Mouse (Mus musculus) neural tube, embryonic 11.5 days (tissue): ENCODE results near the gene Galntl5. TPM values are rescaled to one million over a fixed set of nuclear protein-coding genes. Genes with fewer than 3 reads are reported as not detected.
A peak's percentile ranks its signal among the peaks of the same experiment; 100 is the strongest.
"Not testable (repeated sequence)": the region's sequence is repeated elsewhere in the genome, so short reads cannot be mapped to it uniquely, and the experiment has no call there.

ENCODE experiments used
- ATAC-seq: fragments of 200-750 bp; cut with Nextera tagmentation; 2 replicates; pipeline ENCODE4 v1.8.0; 2017; ENCODE audit warnings: moderate number of reproducible peaks, mild to moderate bottlenecking, moderate TSS enrichment, moderate library complexity; ENCODE audit not compliant: insufficient read depth, low FRiP score, low TSS enrichment
- DNase-seq: peaks from one replicate; pipeline ENCODE4 v3.0.0-alpha.2; 2015; ENCODE audit warnings: low spot score
- H3K27ac ChIP-seq: fragments of 300-500 bp; sonication (generic); 2 replicates; pipeline ENCODE4 v1.5.1; 2014; ENCODE audit warnings: low read depth, mild to moderate bottlenecking, low read length
- H3K27me3 ChIP-seq: fragments of 300-500 bp; sonication (generic); 2 replicates; pipeline ENCODE4 v1.6.1; 2014; ENCODE audit warnings: mild to moderate bottlenecking, low read length, mixed read lengths; ENCODE audit not compliant: control insufficient read depth, insufficient read depth
- H3K36me3 ChIP-seq: fragments of 300-500 bp; sonication (generic); 2 replicates; pipeline ENCODE4 v1.6.1; 2014; ENCODE audit warnings: mild to moderate bottlenecking, low read length, moderate library complexity, mixed read lengths; ENCODE audit not compliant: control insufficient read depth, insufficient read depth
- H3K4me1 ChIP-seq: fragments of 300-500 bp; sonication (generic); 2 replicates; pipeline ENCODE4 v1.6.1; 2014; ENCODE audit warnings: low read length, mixed read lengths; ENCODE audit not compliant: control insufficient read depth, insufficient read depth
- H3K4me2 ChIP-seq: fragments of 300-500 bp; sonication (generic); 2 replicates; pipeline ENCODE4 v1.6.1; 2014; ENCODE audit warnings: low read depth, mild to moderate bottlenecking, moderate library complexity
- H3K4me3 ChIP-seq: fragments of 300-500 bp; sonication (generic); 2 replicates; pipeline ENCODE4 v1.5.1; 2014; ENCODE audit warnings: low read depth, low read length
- H3K9ac ChIP-seq: fragments of 300-500 bp; sonication (generic); 2 replicates; pipeline ENCODE4 v1.6.1; 2014; ENCODE audit warnings: mild to moderate bottlenecking, low read length
- H3K9me3 ChIP-seq: fragments of 300-500 bp; sonication (generic); 2 replicates; pipeline ENCODE4 v1.6.1; 2016; ENCODE audit warnings: low read length; ENCODE audit not compliant: control insufficient read depth
- WGBS: fragments of 180-500 bp; shearing (Covaris S2); extraction: QIAGEN DNeasy Blood & Tissue Kit; methylation state at CpG from one replicate; pipeline ENCODE4 v1.1.7; 2014; 5-methylcytosine and 5-hydroxymethylcytosine counted together
- polyA plus RNA-seq: library from polyadenylated mRNA; unstranded; fragments of >200 nt; fragmentation: Nextera tagmentation; extraction: Ambion mirVana; gene quantifications from 2 replicates; pipeline ENCODE4 v1.2.1, GENCODE M21; 2014

Gene Galntl5
- polyA plus RNA-seq, 1 experiment from 2014 or later: not detected

- Histone ChIP-seq H3K4me2 (peak within 1 kb of the TSS; percentile 51), H3K36me3 (no peaks in the 10 kb centered on the region), H3K4me3 (peak within 1 kb of the TSS; percentile 72), H3K27me3 (no peaks in the 10 kb centered on the region), H3K4me1 (peaks cover 4% of the 10 kb centered on the region; the same call in 1 of the 2 replicates), H3K9me3 (no peaks in the 10 kb centered on the region), H3K9ac (peak within 1 kb of the TSS; percentile 89), H3K27ac (peak within 1 kb of the TSS; percentile 80)
- 85% methylated on average over 3 of the region's 3 CpGs for WGBS
- ATAC-seq (no peak), DNase-seq (no peak)
Measured at GRCm38 (mm10) chr5:25221604-25222003, 40.3 kb downstream of the Galntl5 start, which contains the start of gene Galnt11. TSS of gene Galnt11 (plus strand) at chr5:25221904.

- peak; percentile 98 for ATAC-seq
- H3K4me3 ChIP-seq: peak within 1 kb of the TSS; percentile 72
- 5% methylated on average over 72 of the region's 72 CpGs for WGBS
Measured at GRCm38 (mm10) chr5:25222752-25223702, 41.8 kb downstream of the Galntl5 start, which contains the start of gene E130116L18Rik. TSS of gene E130116L18Rik (minus strand) at chr5:25223153.

GRCm38 (mm10) chr5:25224377-25224776 lies 43.1 kb downstream of the Galntl5 start:
- H3K4me2 ChIP-seq, H3K27ac ChIP-seq, H3K4me3 ChIP-seq, H3K9ac ChIP-seq, DNase-seq, H3K27me3 ChIP-seq, H3K9me3 ChIP-seq, ATAC-seq, H3K4me1 ChIP-seq, H3K36me3 ChIP-seq: not testable (repeated sequence)
- 97% methylated on average over 1 of the region's 1 CpGs for WGBS

More at GRCm38 (mm10) chr5:25222752-25223702, 41.8 kb downstream of the Galntl5 start, which contains the start of gene E130116L18Rik:
- H3K27me3 ChIP-seq: no peaks in the 10 kb centered on the region
- peak within 1 kb of the TSS; percentile 51 for H3K4me2 ChIP-seq
- H3K9me3 ChIP-seq: no peaks in the 10 kb centered on the region
- peaks cover 4% of the 10 kb centered on the region; the same call in 1 of the 2 replicates for H3K4me1 ChIP-seq
- H3K27ac ChIP-seq: peak within 1 kb of the TSS; percentile 80
- no peaks in the 10 kb centered on the region for H3K36me3 ChIP-seq
- DNase-seq: peak; percentile 91
- peak within 1 kb of the TSS; percentile 89 for H3K9ac ChIP-seq

GRCm38 (mm10) chr5:25243101-25243500 lies 61.8 kb downstream of the Galntl5 start:
- Histone ChIP-seq H3K9me3 (no peaks in the 10 kb centered on the region), H3K4me2 (no peak overlapping the region), H3K27me3 (no peaks in the 10 kb centered on the region), H3K4me1 (no peaks in the 10 kb centered on the region), H3K36me3 (no peaks in the 10 kb centered on the region), H3K9ac (no peak overlapping the region), H3K27ac (no peak overlapping the region), H3K4me3 (no peak overlapping the region)
- WGBS: 88% methylated on average over 6 of the region's 6 CpGs
- no peak for DNase-seq
- ATAC-seq: no peak

GRCm38 (mm10) chr5:25245806-25246472 lies 64.7 kb downstream of the Galntl5 start:
- ATAC-seq: no peak
- WGBS: 92% methylated on average over 10 of the region's 10 CpGs

GRCm38 (mm10) chr5:25246473-25246865 lies 65.2 kb downstream of the Galntl5 start:
- ATAC-seq: no peak
- Histone ChIP-seq H3K27ac (no peak overlapping the region), H3K4me2 (no peak overlapping the region), H3K4me1 (no peaks in the 10 kb centered on the region), H3K36me3 (no peaks in the 10 kb centered on the region), H3K9me3 (no peaks in the 10 kb centered on the region), H3K4me3 (no peak overlapping the region), H3K27me3 (no peaks in the 10 kb centered on the region), H3K9ac (no peak overlapping the region)
- WGBS: 89% methylated on average over 1 of the region's 1 CpGs
- no peak for DNase-seq

More at GRCm38 (mm10) chr5:25245806-25246472, 64.7 kb downstream of the Galntl5 start:
- Histone ChIP-seq H3K27me3 (no peaks in the 10 kb centered on the region), H3K9ac (no peak overlapping the region), H3K4me2 (no peak overlapping the region), H3K27ac (no peak overlapping the region), H3K9me3 (no peaks in the 10 kb centered on the region), H3K36me3 (no peaks in the 10 kb centered on the region), H3K4me3 (no peak overlapping the region), H3K4me1 (no peaks in the 10 kb centered on the region)
- DNase-seq: no peak

GRCm38 (mm10) chr5:25247036-25247435 lies 65.8 kb downstream of the Galntl5 start:
- peaks cover 2% of the 10 kb centered on the region; the same call in 1 of the 2 replicates for H3K36me3 ChIP-seq
- ATAC-seq: no peak
- DNase-seq: no peak
- no peak overlapping the region for H3K9ac ChIP-seq
- H3K27ac ChIP-seq: no peak overlapping the region
- H3K4me1 ChIP-seq: no peaks in the 10 kb centered on the region
- no peak overlapping the region for H3K4me2 ChIP-seq
- no peaks in the 10 kb centered on the region for H3K27me3 ChIP-seq
- no peak overlapping the region for H3K4me3 ChIP-seq
- no peaks in the 10 kb centered on the region for H3K9me3 ChIP-seq
- 88% methylated on average over 3 of the region's 3 CpGs for WGBS

- no peaks in the 10 kb centered on the region for H3K9me3 ChIP-seq
- DNase-seq: no peak
- no peak overlapping the region for H3K27ac ChIP-seq
- 94% methylated on average over 2 of the region's 2 CpGs for WGBS
- no peak overlapping the region for H3K9ac ChIP-seq
- H3K36me3 ChIP-seq: peaks cover 7% of the 10 kb centered on the region
- no peak overlapping the region for H3K4me3 ChIP-seq
- ATAC-seq: no peak
- H3K27me3 ChIP-seq: no peaks in the 10 kb centered on the region
- H3K4me2 ChIP-seq: no peak overlapping the region
- no peaks in the 10 kb centered on the region for H3K4me1 ChIP-seq
Measured at GRCm38 (mm10) chr5:25252423-25252822, 71.2 kb downstream of the Galntl5 start.
